Comparison of ENCODE assay signal across 14 mouse cellular contexts in the genomic region with DNA sequence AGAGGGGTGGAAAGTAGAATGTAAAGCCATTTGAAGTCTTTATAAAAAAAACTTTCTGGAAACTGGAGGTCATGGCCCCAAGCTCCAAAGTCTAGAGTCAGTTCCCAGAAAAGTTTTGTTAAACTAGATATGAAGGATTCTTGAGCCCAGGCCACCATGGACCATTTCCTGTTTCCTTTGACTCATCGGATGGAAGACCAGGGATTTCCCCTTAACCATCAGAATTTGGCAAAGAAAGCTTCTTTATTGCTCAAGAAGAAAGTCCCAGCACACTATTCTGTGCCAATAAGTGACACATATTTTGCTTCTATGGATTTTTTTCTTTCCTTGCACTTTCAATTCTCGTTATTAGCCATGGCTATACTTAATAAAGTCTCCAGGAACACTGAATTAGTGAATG.
DNase-seq lines count a peak whose midpoint lies in the region; ATAC-seq lines count a peak whose summit lies in the region.
"Had no signal": no experiment of that assay in that cellular context is flagged by ENCODE, and none has a peak within 500 bp of the region (broad histone marks: within the 10 kb centered on the region; RNA-seq: fewer than 3 reads in every experiment).

No protein-coding gene starts in this region.

- 50% methylated on average over 2 of the region's 2 CpGs for WGBS in heart, embryonic 12.5 days
- 78% methylated on average over 2 of the region's 2 CpGs for WGBS in midbrain, embryonic 15.5 days

- H3K4me1 ChIP-seq in heart, embryonic 12.5 days (replicated peaks) = peaks cover 5% of the 10 kb centered on the region; the same call in 1 of the 2 replicates
- no peaks in the 10 kb centered on the region for H3K4me1 ChIP-seq in midbrain, embryonic 15.5 days
- H3K4me1 ChIP-seq: embryonic facial prominence, embryonic 15.5 days; intestine, embryonic 15.5 days had no signal

- H3K4me3 ChIP-seq in heart, embryonic 12.5 days = no peak overlapping the region
- H3K4me3 ChIP-seq in midbrain, embryonic 15.5 days = no peak overlapping the region
- H3K4me3 ChIP-seq: embryonic facial prominence, embryonic 15.5 days; intestine, embryonic 15.5 days; myocyte had no signal

- no peaks in the 10 kb centered on the region for H3K36me3 ChIP-seq in heart, embryonic 12.5 days
- H3K36me3 ChIP-seq in midbrain, embryonic 15.5 days (replicated peaks) = no peaks in the 10 kb centered on the region
- H3K36me3 ChIP-seq: embryonic facial prominence, embryonic 15.5 days; intestine, embryonic 15.5 days had no signal

- DNase-seq in heart, adult 11 months = peak; percentile 96
- DNase-seq in heart, postnatal 10 days = peak; percentile 49 to 50
- DNase-seq in lung, postnatal 10 days = peak; percentile 23
- DNase-seq in ovary, postnatal 14 days (ENCODE audit: low spot score) = no peak
- DNase-seq in yolk sac, embryonic 10.5 days (ENCODE audit: low spot score) = no peak
- DNase-seq: cerebellum, adult 9-10 months had no signal

- no peaks in the 10 kb centered on the region for H3K9me3 ChIP-seq in heart, embryonic 12.5 days (replicated peaks)
- H3K9me3 ChIP-seq in midbrain, embryonic 15.5 days = no peaks in the 10 kb centered on the region
- H3K9me3 ChIP-seq: embryonic facial prominence, embryonic 15.5 days; intestine, embryonic 15.5 days had no signal

- H3K27me3 ChIP-seq in heart, embryonic 12.5 days (replicated peaks) = no peaks in the 10 kb centered on the region
- no peaks in the 10 kb centered on the region for H3K27me3 ChIP-seq in midbrain, embryonic 15.5 days (replicated peaks)
- H3K27me3 ChIP-seq: embryonic facial prominence, embryonic 15.5 days; intestine, embryonic 15.5 days had no signal

- no peak overlapping the region for H3K27ac ChIP-seq in heart, embryonic 12.5 days (ENCODE audit: poor library complexity, severe bottlenecking)
- H3K27ac ChIP-seq in midbrain, embryonic 15.5 days = no peak overlapping the region
- H3K27ac ChIP-seq: embryonic facial prominence, embryonic 15.5 days; intestine, embryonic 15.5 days; macrophage; stomach, postnatal 0 days had no signal

- intact Hi-C loops in heart, postnatal 10 days (cut with DNase I) = no loop called here

- no peak for ATAC-seq in heart, embryonic 12.5 days (ENCODE audit: insufficient number of reproducible peaks, low FRiP score)
- ATAC-seq in CD4-positive, CD25-positive, alpha-beta regulatory T cell, adult 4 months = peak; percentile 79
- ATAC-seq in midbrain, embryonic 15.5 days (replicated peaks) = no peak
- ATAC-seq: intestine, embryonic 15.5 days had no signal

- H3K4me2 ChIP-seq in heart, embryonic 12.5 days = no peak overlapping the region
- H3K4me2 ChIP-seq in midbrain, embryonic 15.5 days = no peak overlapping the region
- H3K4me2 ChIP-seq: embryonic facial prominence, embryonic 15.5 days; intestine, embryonic 15.5 days had no signal

- no peak overlapping the region for H3K9ac ChIP-seq in heart, embryonic 12.5 days
- no peak overlapping the region for H3K9ac ChIP-seq in midbrain, embryonic 15.5 days
- H3K9ac ChIP-seq: embryonic facial prominence, embryonic 15.5 days; intestine, embryonic 15.5 days had no signal

Comparison
In these comparisons a context has a peak if more than half of its experiments do, and no peak if none do; other contexts are left out.
1. DNase-seq: peak in heart, adult 11 months (single experiment), heart, postnatal 10 days (2 of 2) and lung, postnatal 10 days (single experiment); none in ovary, postnatal 14 days (single experiment) and yolk sac, embryonic 10.5 days (single experiment).